Mouse (Mus musculus) heart, adult 2 months (tissue): ENCODE data around the gene Mfsd11.

Experiments used
- CTCF ChIP-seq: fragments of 200-600 bp; IDR thresholded peaks from 2 replicates; pipeline ENCODE4 v1.8.1; 2022; ENCODE audit warnings: antibody characterized with exemption, mild to moderate bottlenecking, moderate library complexity
- POLR2A ChIP-seq: fragments of 200-500 bp; IDR thresholded peaks from 2 replicates; pipeline ENCODE4 v1.6.1; 2011; ENCODE audit warnings: mild to moderate bottlenecking, low read depth, low read length, control low read depth; ENCODE audit not compliant: insufficient read depth

DNA sequence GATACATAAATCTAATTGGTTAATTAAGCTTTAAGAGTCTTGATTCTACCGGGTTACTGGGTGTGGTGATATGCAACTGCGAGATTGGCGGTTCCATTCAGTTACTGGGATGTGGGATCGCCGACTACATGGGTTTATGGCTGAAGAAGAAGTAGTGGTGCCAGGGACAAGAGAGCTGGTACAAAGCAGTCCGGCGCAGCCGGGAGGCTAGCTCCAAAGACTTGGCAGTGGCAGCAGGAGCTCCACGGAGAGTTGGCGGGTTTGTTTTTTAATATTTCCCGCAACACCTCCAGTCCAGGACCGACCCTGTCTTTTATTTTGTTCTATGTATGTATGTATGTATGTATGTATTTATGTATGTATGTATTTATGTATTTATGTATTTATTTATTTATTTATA, 47.0 kb downstream of the Mfsd11 start:
- no peak for TF ChIP-seq CTCF
- no peak for TF ChIP-seq POLR2A
